Mouse (Mus musculus) hindbrain, embryonic 11.5 days (tissue): Measurements from ENCODE around the gene Parp16. TPM values are rescaled to one million over a fixed set of nuclear protein-coding genes. Genes with fewer than 3 reads are reported as not detected.

ENCODE experiments used
- polyA plus RNA-seq: library from polyadenylated mRNA; unstranded; fragments of >200 nt; fragmentation: Nextera tagmentation; extraction: Ambion mirVana; gene quantifications from 2 replicates; pipeline ENCODE4 v1.2.1, GENCODE M21; 2014

Parp16 gene
- polyA plus RNA-seq, 1 experiment from 2014 or later: 6.5 TPM

Other genes starting within 250 kb of the Parp16 start
- gene Slc24a1, start 243.7 kb upstream of the Parp16 start, polyA plus RNA-seq: 0.11 TPM in 1 of 2 replicates, not detected in the other
- 68.2 and 72.0 TPM in 2 replicates for gene Ints14, start 234.4 kb upstream of the Parp16 start, polyA plus RNA-seq
- gene Hacd3, start 173.7 kb upstream of the Parp16 start, polyA plus RNA-seq: 114 and 127 TPM in 2 replicates
- 34.4 and 35.4 TPM in 2 replicates for gene Dpp8, start 162.9 kb upstream of the Parp16 start, polyA plus RNA-seq
- 8.8 and 10.3 TPM in 2 replicates for gene Igdcc4, start 93.9 kb upstream of the Parp16 start, polyA plus RNA-seq
- gene Igdcc3, start 54.2 kb upstream of the Parp16 start, polyA plus RNA-seq: 46.0 and 49.6 TPM in 2 replicates
- gene Cilp, start 69.8 kb downstream of the Parp16 start, polyA plus RNA-seq: 0.25 and 0.31 TPM in 2 replicates
- 47.5 and 51.9 TPM in 2 replicates for gene Clpx, start 98.9 kb downstream of the Parp16 start, polyA plus RNA-seq
- 13.0 and 13.5 TPM in 2 replicates for gene Pdcd7, start 150.8 kb downstream of the Parp16 start, polyA plus RNA-seq
- gene Ubap1l, start 165.7 kb downstream of the Parp16 start, polyA plus RNA-seq: 0.17 and 1.6 TPM in 2 replicates
- gene Kbtbd13, start 196.3 kb downstream of the Parp16 start, polyA plus RNA-seq: 0.54 TPM in 1 of 2 replicates, not detected in the other
- 6.0 and 6.9 TPM in 2 replicates for gene Rasl12, start 203.2 kb downstream of the Parp16 start, polyA plus RNA-seq
- gene Slc51b, start 227.6 kb downstream of the Parp16 start, polyA plus RNA-seq: not detected in 2 replicates
- 19.7 and 20.8 TPM in 2 replicates for gene Mtfmt, start 240.4 kb downstream of the Parp16 start, polyA plus RNA-seq